ENCODE assay signal across 8 mouse cellular contexts in the genomic region with DNA sequence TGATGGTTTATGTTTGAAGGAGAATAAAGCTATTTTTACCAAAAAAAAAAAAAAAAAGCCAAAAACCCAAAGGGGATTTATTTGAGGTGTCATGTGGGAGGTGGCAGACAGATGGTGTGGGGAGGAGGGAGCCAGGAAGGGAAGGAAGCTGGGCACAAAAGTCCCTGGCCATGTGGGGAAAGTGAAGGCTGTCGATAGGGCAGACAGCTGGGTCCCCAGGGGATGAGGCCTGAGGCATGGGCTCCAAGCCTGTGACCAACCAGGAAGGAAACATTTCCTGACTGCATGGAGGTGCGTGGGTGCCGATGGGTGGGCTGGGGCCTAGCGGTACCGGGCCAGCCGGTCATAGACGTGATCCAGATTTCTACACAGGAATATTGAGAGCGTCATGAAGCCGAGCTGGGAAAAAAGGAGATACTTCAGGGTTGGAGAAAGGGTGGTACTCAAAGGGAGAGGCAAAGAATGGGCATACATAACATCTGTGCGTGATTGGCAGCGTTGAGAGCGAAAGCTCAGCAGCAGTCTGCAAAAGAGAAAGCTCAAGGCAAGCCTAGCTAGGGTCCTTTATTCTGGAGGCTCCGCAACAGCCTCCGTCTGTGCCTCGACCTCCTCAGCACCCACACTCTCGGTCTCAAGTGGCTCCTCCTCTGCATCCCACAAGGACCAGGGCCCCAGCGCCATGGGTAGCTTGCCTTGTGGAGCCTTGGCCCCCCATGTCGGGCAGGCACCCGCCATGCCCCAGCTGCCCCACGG. TPM values are rescaled to one million over a fixed set of nuclear protein-coding genes. Genes with fewer than 3 reads are reported as not detected.
DNase-seq lines count a peak whose midpoint lies in the region; ATAC-seq lines count a peak whose summit lies in the region.

No protein-coding gene starts in this region.

- peaks cover 15% of the 10 kb centered on the region; the same call in 1 of the 2 replicates for H3K4me1 ChIP-seq in embryonic facial prominence, embryonic 14.5 days (ENCODE audit: control insufficient read depth, insufficient read depth, low read length)
- H3K4me1 ChIP-seq in hindbrain, embryonic 14.5 days (replicated peaks; ENCODE audit: control insufficient read depth, insufficient read depth, low read length) = peaks cover 11% of the 10 kb centered on the region

- peak overlapping the region; percentile 53 for H3K4me2 ChIP-seq in embryonic facial prominence, embryonic 14.5 days (ENCODE audit: low read depth, low read length)
- peak overlapping the region; percentile 28 for H3K4me2 ChIP-seq in hindbrain, embryonic 14.5 days (replicated peaks)

- H3K27ac ChIP-seq in embryonic facial prominence, embryonic 14.5 days (replicated peaks; ENCODE audit: low read depth, low read length) = peak overlapping the region; percentile 35; the same call in 1 of the 2 replicates
- no peak overlapping the region for H3K27ac ChIP-seq in hindbrain, embryonic 14.5 days

- peaks cover 44% of the 10 kb centered on the region for H3K36me3 ChIP-seq in embryonic facial prominence, embryonic 14.5 days (ENCODE audit: control insufficient read depth, insufficient read depth, low read length)
- peaks cover 16% of the 10 kb centered on the region for H3K36me3 ChIP-seq in hindbrain, embryonic 14.5 days (replicated peaks; ENCODE audit: control insufficient read depth, insufficient read depth)

- 0 out of 2 replicates have a peak, but pooled peaks have one; percentile 7 for ATAC-seq in embryonic facial prominence, embryonic 14.5 days (ENCODE audit: low read depth)
- no peak for ATAC-seq in hindbrain, embryonic 14.5 days (ENCODE audit: low FRiP score)

- WGBS in embryonic facial prominence, embryonic 14.5 days = 29% methylated on average over 17 of the region's 20 CpGs
- 22% methylated on average over 20 of the region's 20 CpGs for WGBS in hindbrain, embryonic 14.5 days

- no peak overlapping the region for H3K4me3 ChIP-seq in embryonic facial prominence, embryonic 14.5 days (ENCODE audit: low read depth, low read length)
- H3K4me3 ChIP-seq in hindbrain, embryonic 14.5 days (replicated peaks; ENCODE audit: low read length) = no peak overlapping the region

- H3K9ac ChIP-seq in embryonic facial prominence, embryonic 14.5 days (ENCODE audit: low read depth, low read length) = peak overlapping the region; percentile 40; the same call in 1 of the 2 replicates
- H3K9ac ChIP-seq in hindbrain, embryonic 14.5 days = no peak overlapping the region; the same call in 1 of the 2 replicates

- no peaks in the 10 kb centered on the region for H3K9me3 ChIP-seq in embryonic facial prominence, embryonic 14.5 days (ENCODE audit: control insufficient read depth, low read length)
- H3K9me3 ChIP-seq in hindbrain, embryonic 14.5 days (ENCODE audit: control insufficient read depth, low read length) = no peaks in the 10 kb centered on the region

- peaks cover 3% of the 10 kb centered on the region; the same call in 1 of the 2 replicates for H3K27me3 ChIP-seq in embryonic facial prominence, embryonic 14.5 days (replicated peaks; ENCODE audit: control insufficient read depth, insufficient read depth, low read length)
- no peaks in the 10 kb centered on the region for H3K27me3 ChIP-seq in hindbrain, embryonic 14.5 days (ENCODE audit: control insufficient read depth, insufficient read depth, low read length)

- intact Hi-C loops in left cerebral cortex, postnatal 14 days (cut with DNase I) = loop anchor here (5.0 kb wide), 1 partner anchor 66 kb away; no protein-coding TSS in a partner anchor

- DNase-seq in retina, embryonic 14.5 days (ENCODE audit: low spot score) = peak; percentile 46
- DNase-seq in retina, postnatal 1 day = no peak
- peak; percentile 45 for DNase-seq in embryonic facial prominence, embryonic 14.5 days (ENCODE audit: low spot score)
- DNase-seq in hindbrain, embryonic 14.5 days (ENCODE audit: low spot score) = no peak
- peak; percentile 73 to 79 for DNase-seq in left cerebral cortex, postnatal 14 days (ENCODE audit: low spot score in 2 of 2)
- peak; percentile 75 to 88 for DNase-seq in right cerebral cortex, postnatal 10 days (ENCODE audit: low spot score in 2 of 2)
- no peak for DNase-seq in gastrocnemius, postnatal 25 days
- DNase-seq in thymus, postnatal 14 days = no peak

RNA-seq across cellular contexts. Expression of a gene that starts 5.2 kb away (rescaled TPM):
- polyA plus RNA-seq in embryonic facial prominence, embryonic 14.5 days (2014; fragmentation: Nextera tagmentation; extraction: Ambion mirVana) = 2.4 and 4.8 TPM in 2 replicates
- polyA plus RNA-seq in hindbrain, embryonic 14.5 days (2014; fragmentation: Nextera tagmentation; extraction: Ambion mirVana) = 0.94 and 1.2 TPM in 2 replicates
- total RNA-seq in left cerebral cortex, postnatal 14 days (2021) = 1 to 10 TPM; 3.4 to 4.0 TPM
- 1 to 10 TPM; 1.3 to 2.0 TPM for total RNA-seq in gastrocnemius, postnatal 25 days (2021)

RNA-seq across cellular contexts. Expression of a gene that starts 7.1 kb away (rescaled TPM):
- polyA plus RNA-seq in embryonic facial prominence, embryonic 14.5 days (2014; fragmentation: Nextera tagmentation; extraction: Ambion mirVana) = 0.11 and 0.38 TPM in 2 replicates
- 0.33 and 0.67 TPM in 2 replicates for polyA plus RNA-seq in hindbrain, embryonic 14.5 days (2014; fragmentation: Nextera tagmentation; extraction: Ambion mirVana)
- 1 to 10 TPM in 1 of 2 experiments, under 1 TPM in 1; 0.97 to 1.1 TPM for total RNA-seq in left cerebral cortex, postnatal 14 days (2021)
- not detected for total RNA-seq in gastrocnemius, postnatal 25 days (2021)

RNA-seq across cellular contexts. Expression of a gene that starts 18.2 kb away (rescaled TPM):
- polyA plus RNA-seq in embryonic facial prominence, embryonic 14.5 days (2014; fragmentation: Nextera tagmentation; extraction: Ambion mirVana) = 112 and 142 TPM in 2 replicates
- 37.7 and 48.0 TPM in 2 replicates for polyA plus RNA-seq in hindbrain, embryonic 14.5 days (2014; fragmentation: Nextera tagmentation; extraction: Ambion mirVana)
- total RNA-seq in left cerebral cortex, postnatal 14 days (2021) = 1 to 10 TPM; 5.6 to 6.1 TPM
- total RNA-seq in gastrocnemius, postnatal 25 days (2021) = 1 to 10 TPM; 2.5 to 2.8 TPM

RNA-seq across cellular contexts. Expression of a gene that starts 21.8 kb away (rescaled TPM):
- polyA plus RNA-seq in embryonic facial prominence, embryonic 14.5 days (2014; fragmentation: Nextera tagmentation; extraction: Ambion mirVana) = 6.3 and 8.5 TPM in 2 replicates
- polyA plus RNA-seq in hindbrain, embryonic 14.5 days (2014; fragmentation: Nextera tagmentation; extraction: Ambion mirVana) = 8.7 and 11.3 TPM in 2 replicates
- total RNA-seq in left cerebral cortex, postnatal 14 days (2021) = 10 to 100 TPM; 13.7 to 17.3 TPM
- total RNA-seq in gastrocnemius, postnatal 25 days (2021) = not detected

RNA-seq across cellular contexts. Expression of a gene that starts 29.1 kb away (rescaled TPM):
- 1.5 TPM in 2 replicates for polyA plus RNA-seq in embryonic facial prominence, embryonic 14.5 days (2014; fragmentation: Nextera tagmentation; extraction: Ambion mirVana)
- polyA plus RNA-seq in hindbrain, embryonic 14.5 days (2014; fragmentation: Nextera tagmentation; extraction: Ambion mirVana) = 0.50 and 0.57 TPM in 2 replicates
- 1 to 10 TPM; 3.0 to 3.5 TPM for total RNA-seq in left cerebral cortex, postnatal 14 days (2021)
- under 1 TPM; 0.19 to 0.23 TPM for total RNA-seq in gastrocnemius, postnatal 25 days (2021)

Comparison
In these comparisons a context has a peak if more than half of its experiments do, and no peak if none do; other contexts are left out.
1. DNase-seq: peak in retina, embryonic 14.5 days (single experiment), embryonic facial prominence, embryonic 14.5 days (single experiment), left cerebral cortex, postnatal 14 days (2 of 2) and right cerebral cortex, postnatal 10 days (2 of 2); none in retina, postnatal 1 day (single experiment), hindbrain, embryonic 14.5 days (single experiment), gastrocnemius, postnatal 25 days (single experiment) and thymus, postnatal 14 days (single experiment).